In the genomic region with DNA sequence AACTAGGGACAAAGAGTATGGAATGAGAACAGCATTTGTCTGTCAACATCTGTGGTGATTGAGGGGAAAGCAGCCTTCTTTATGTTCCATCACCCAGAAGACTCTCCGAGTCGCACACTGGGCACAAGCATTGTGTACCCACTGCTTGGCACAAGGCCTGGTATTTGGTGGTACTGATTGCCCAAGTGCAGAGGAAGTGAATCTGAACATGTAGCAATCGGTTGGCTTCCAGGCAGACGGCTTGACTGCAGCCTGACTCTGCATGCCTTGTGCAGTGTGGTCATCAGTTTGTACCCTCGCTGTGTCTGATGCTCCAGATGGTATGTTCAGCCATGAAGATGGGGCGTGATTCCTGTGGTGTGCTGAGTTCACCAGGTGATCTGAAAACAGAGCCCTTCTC, we compare ENCODE assay signal across 11 mouse cellular contexts. TPM values are rescaled to one million over a fixed set of nuclear protein-coding genes. Genes with fewer than 3 reads are reported as not detected.
DNase-seq lines count a peak whose midpoint lies in the region; ATAC-seq and TF ChIP-seq lines count a peak whose summit lies in the region.
"Had no signal": no experiment of that assay in that cellular context is flagged by ENCODE, and none has a peak within 500 bp of the region (broad histone marks: within the 10 kb centered on the region; RNA-seq: fewer than 3 reads in every experiment).

No protein-coding gene starts in this region.

- peak; percentile 96 for DNase-seq in heart, adult 11 months
- DNase-seq in heart, postnatal 4 days, result no peak
- peak; percentile 7 for DNase-seq in 3134 (ENCODE audit: extremely low read depth, insufficient read length, low spot score)
- DNase-seq in adrenal gland, postnatal 10 days, result peak; percentile 19
- DNase-seq in layer of hippocampus, adult 9-11 months, result peak; percentile 88
- no peak for DNase-seq in left cerebral cortex, adult 2 months (ENCODE audit: extremely low spot score in 1 of 2, low spot score in 2 of 2)
- DNase-seq in left cerebral cortex, adult 8-10 months (ENCODE audit: low spot score in 2 of 2), result no peak
- DNase-seq: cerebellum, adult 9-11 months; liver, embryonic 13.5 days had no signal

- 82% methylated on average over 6 of the region's 6 CpGs for WGBS in neural tube, embryonic 15.5 days

- H3K9ac ChIP-seq in neural tube, embryonic 15.5 days (replicated peaks), result no peak overlapping the region
- H3K9ac ChIP-seq: liver, embryonic 13.5 days had no signal

- H3K27me3 ChIP-seq in neural tube, embryonic 15.5 days (replicated peaks), result no peaks in the 10 kb centered on the region; the same call in none of the 2 replicates
- H3K27me3 ChIP-seq: liver, embryonic 13.5 days had no signal

- no peak for TF ChIP-seq CTCF in left cerebral cortex, adult 2 months (IDR thresholded peaks at IDR 0.05)

- intact Hi-C loops in left cerebral cortex, adult 2 months (cut with DNase I), result no loop called here

- ATAC-seq in neural tube, embryonic 15.5 days (ENCODE audit: low FRiP score), result no peak

- no peak overlapping the region for H3K27ac ChIP-seq in left cerebral cortex, adult 2 months
- H3K27ac ChIP-seq in neural tube, embryonic 15.5 days (replicated peaks), result no peak overlapping the region
- H3K27ac ChIP-seq: layer of hippocampus, adult 2 months; liver, embryonic 13.5 days had no signal

- H3K4me3 ChIP-seq in left cerebral cortex, adult 2 months, result no peak overlapping the region
- H3K4me3 ChIP-seq in neural tube, embryonic 15.5 days (replicated peaks), result no peak overlapping the region
- H3K4me3 ChIP-seq: layer of hippocampus, adult 2 months; liver, embryonic 13.5 days had no signal

- no peaks in the 10 kb centered on the region for H3K36me3 ChIP-seq in neural tube, embryonic 15.5 days
- H3K36me3 ChIP-seq: liver, embryonic 13.5 days had no signal

- H3K9me3 ChIP-seq in neural tube, embryonic 15.5 days (replicated peaks), result no peaks in the 10 kb centered on the region
- H3K9me3 ChIP-seq: liver, embryonic 13.5 days had no signal

- peaks cover 2% of the 10 kb centered on the region for H3K4me1 ChIP-seq in neural tube, embryonic 15.5 days
- H3K4me1 ChIP-seq: liver, embryonic 13.5 days had no signal

- H3K4me2 ChIP-seq in neural tube, embryonic 15.5 days, result no peak overlapping the region
- H3K4me2 ChIP-seq: liver, embryonic 13.5 days had no signal

RNA-seq across cellular contexts. Expression of a gene that starts 39.8 kb away (rescaled TPM):
- total RNA-seq in heart, postnatal 4 days (2021), result 10 to 100 TPM; 17.7 to 18.1 TPM
- total RNA-seq in adrenal gland, postnatal 10 days (2021), result 10 to 100 TPM; 18.4 to 19.1 TPM
- 10 to 100 TPM; 35.2 to 36.9 TPM for total RNA-seq in left cerebral cortex, adult 2 months (2021)
- 10 to 100 TPM; 33.4 to 37.7 (median 33.6) TPM for total RNA-seq in left cerebral cortex, adult 8-10 months (2022)
- polyA plus RNA-seq in neural tube, embryonic 15.5 days (2015; fragmentation: Nextera tagmentation; extraction: Ambion mirVana), result 69.3 and 72.4 TPM in 2 replicates

Comparison
In these comparisons a context has a peak if more than half of its experiments do, and no peak if none do; other contexts are left out.
1. DNase-seq: peak in heart, adult 11 months (single experiment), 3134 (single experiment), adrenal gland, postnatal 10 days (single experiment) and layer of hippocampus, adult 9-11 months (single experiment); none in heart, postnatal 4 days (single experiment), left cerebral cortex, adult 2 months (0 of 2) and left cerebral cortex, adult 8-10 months (0 of 2).